Mouse (Mus musculus): ENCODE measurements around the gene Imp3.
"Not testable (repeated sequence)": the region's sequence is repeated elsewhere in the genome, so short reads cannot be mapped to it uniquely, and the experiment has no call there.

Gene Imp3

GRCm38 (mm10) chr9:56918466-56918865 lies 18.8 kb upstream of the Imp3 start:
- no peak for ATAC-seq (ENCODE audit: insufficient number of reproducible peaks, low FRiP score, low TSS enrichment)

GRCm38 (mm10) chr9:56922746-56923145 lies 14.5 kb upstream of the Imp3 start:
- ATAC-seq (ENCODE audit: insufficient number of reproducible peaks, low FRiP score, low TSS enrichment), result no peak

- ATAC-seq (ENCODE audit: insufficient number of reproducible peaks, low FRiP score, low TSS enrichment), result no peak
These were observed 13.2 kb upstream of the Imp3 start for GRCm38 (mm10) chr9:56923841-56924650.

GRCm38 (mm10) chr9:56924651-56925027 lies 12.6 kb upstream of the Imp3 start:
- ATAC-seq (ENCODE audit: insufficient number of reproducible peaks, low FRiP score, low TSS enrichment), result no peak

- no peak for ATAC-seq (ENCODE audit: insufficient number of reproducible peaks, low FRiP score, low TSS enrichment)
These were observed 11.8 kb upstream of the Imp3 start for GRCm38 (mm10) chr9:56925291-56926024.

- ATAC-seq (ENCODE audit: insufficient number of reproducible peaks, low FRiP score, low TSS enrichment), result no peak
These were observed 11.3 kb upstream of the Imp3 start for GRCm38 (mm10) chr9:56926025-56926360.

GRCm38 (mm10) chr9:56926387-56926786 lies 10.9 kb upstream of the Imp3 start:
- ATAC-seq (ENCODE audit: insufficient number of reproducible peaks, low FRiP score, low TSS enrichment), result no peak

- ATAC-seq (ENCODE audit: insufficient number of reproducible peaks, low FRiP score, low TSS enrichment), result no peak
These were observed 9.9 kb upstream of the Imp3 start for GRCm38 (mm10) chr9:56927191-56928012.

GRCm38 (mm10) chr9:56928041-56928811 lies 9.0 kb upstream of the Imp3 start, which contains the start of gene Snx33:
Gene Snx33, minus strand, starts transcription at chr9:56928371.
- ATAC-seq (ENCODE audit: insufficient number of reproducible peaks, low FRiP score, low TSS enrichment), result peak; percentile 76

GRCm38 (mm10) chr9:56929496-56929895 lies 7.8 kb upstream of the Imp3 start:
- no peak for ATAC-seq (ENCODE audit: insufficient number of reproducible peaks, low FRiP score, low TSS enrichment)

GRCm38 (mm10) chr9:56930556-56930955 lies 6.7 kb upstream of the Imp3 start:
- no peak for ATAC-seq (ENCODE audit: insufficient number of reproducible peaks, low FRiP score, low TSS enrichment)

GRCm38 (mm10) chr9:56936861-56937222 lies 433 bp upstream of the Imp3 start:
- no peak for ATAC-seq (ENCODE audit: insufficient number of reproducible peaks, low FRiP score, low TSS enrichment)

- no peak for ATAC-seq (ENCODE audit: insufficient number of reproducible peaks, low FRiP score, low TSS enrichment)
These were observed 1.1 kb downstream of the Imp3 start for GRCm38 (mm10) chr9:56938374-56938773.

GRCm38 (mm10) chr9:56947481-56947880 lies 10.2 kb downstream of the Imp3 start:
- not testable (repeated sequence) for ATAC-seq (ENCODE audit: insufficient number of reproducible peaks, low FRiP score, low TSS enrichment)

GRCm38 (mm10) chr9:56948699-56949098 lies 11.4 kb downstream of the Imp3 start:
- ATAC-seq (ENCODE audit: insufficient number of reproducible peaks, low FRiP score, low TSS enrichment), result not testable (repeated sequence)

GRCm38 (mm10) chr9:56949767-56950166 lies 12.5 kb downstream of the Imp3 start:
- ATAC-seq (ENCODE audit: insufficient number of reproducible peaks, low FRiP score, low TSS enrichment), result no peak

GRCm38 (mm10) chr9:56950414-56951400 lies 13.4 kb downstream of the Imp3 start, which contains the start of gene Snupn:
Gene Snupn, plus strand, starts transcription at chr9:56950878.
- ATAC-seq (ENCODE audit: insufficient number of reproducible peaks, low FRiP score, low TSS enrichment), result peak; percentile 100

- no peak for ATAC-seq (ENCODE audit: insufficient number of reproducible peaks, low FRiP score, low TSS enrichment)
These were observed 16.3 kb downstream of the Imp3 start for GRCm38 (mm10) chr9:56953562-56953961.

Data from cerebellum, adult (tissue).